Mouse (Mus musculus) heart, embryonic 14.5 days (tissue): ENCODE measurements around the gene Ptges. TPM values are rescaled to one million over a fixed set of nuclear protein-coding genes. Genes with fewer than 3 reads are reported as not detected.

Experiments used
- ATAC-seq: fragments of 200-750 bp; cut with Nextera tagmentation; 2 replicates; pipeline ENCODE4 v1.8.0; 2017; ENCODE audit warnings: low read depth, moderate TSS enrichment; ENCODE audit not compliant: insufficient number of reproducible peaks, insufficient read depth, low FRiP score
- H3K27ac ChIP-seq, 2 experiments: fragments of 200-500 bp in 1 of 2; fragments of 300-500 bp in 1 of 2; sonication (generic) in 1 of 2; replicated peaks in 1 of 2; 2 replicates each; pipeline ENCODE4 v1.5.1; 2012 to 2014; ENCODE audit warnings: low read depth in 2 of 2, low read length in 2 of 2, control low read depth in 1 of 2, mild to moderate bottlenecking in 1 of 2, mixed read lengths in 1 of 2; ENCODE audit not compliant: control insufficient read depth in 1 of 2, insufficient read depth in 1 of 2
- H3K27me3 ChIP-seq: fragments of 300-500 bp; sonication (generic); 2 replicates; pipeline ENCODE4 v1.6.1; 2014; ENCODE audit warnings: mild to moderate bottlenecking, low read length, control low read depth; ENCODE audit not compliant: control insufficient read depth, insufficient read depth
- H3K36me3 ChIP-seq: fragments of 300-500 bp; sonication (generic); 2 replicates; pipeline ENCODE4 v1.6.1; 2014; ENCODE audit warnings: mild to moderate bottlenecking, control low read depth, low read length, mixed read lengths; ENCODE audit not compliant: control insufficient read depth, insufficient read depth
- H3K4me1 ChIP-seq, 2 experiments: fragments of 200-500 bp in 1 of 2; fragments of 300-500 bp in 1 of 2; sonication (generic) in 1 of 2; 2 replicates each; pipeline ENCODE4 v1.6.1; 2012 to 2014; ENCODE audit warnings: low read length in 2 of 2, control low read depth in 1 of 2, mixed read lengths in 1 of 2; ENCODE audit not compliant: control insufficient read depth in 2 of 2, insufficient read depth in 2 of 2
- H3K4me2 ChIP-seq: fragments of 300-500 bp; sonication (generic); 2 replicates; pipeline ENCODE4 v1.6.1; 2014; ENCODE audit warnings: mild to moderate bottlenecking, low read length
- H3K4me3 ChIP-seq, 2 experiments: fragments of 200-500 bp in 1 of 2; fragments of 300-500 bp in 1 of 2; sonication (generic) in 1 of 2; 2 replicates each; pipeline ENCODE4 v1.5.1; 2012 to 2014; ENCODE audit warnings: low read length in 2 of 2, mild to moderate bottlenecking in 2 of 2, control low read depth in 1 of 2, low read depth in 1 of 2, moderate library complexity in 1 of 2; ENCODE audit not compliant: control insufficient read depth in 1 of 2, insufficient read depth in 1 of 2
- H3K9ac ChIP-seq: fragments of 300-500 bp; sonication (generic); 2 replicates; pipeline ENCODE4 v1.6.1; 2014; ENCODE audit warnings: mild to moderate bottlenecking, low read length
- H3K9me3 ChIP-seq: fragments of 300-500 bp; sonication (generic); 2 replicates; pipeline ENCODE4 v1.6.1; 2016; ENCODE audit warnings: low read length, control low read depth; ENCODE audit not compliant: control insufficient read depth
- WGBS: fragments of 180-500 bp; shearing (Covaris S2); extraction: QIAGEN DNeasy Blood & Tissue Kit; methylation state at CpG from one replicate; pipeline ENCODE4 v1.1.7; 2014; 5-methylcytosine and 5-hydroxymethylcytosine counted together
- polyA plus RNA-seq: library from polyadenylated mRNA; unstranded; fragments of >200 nt; fragmentation: Nextera tagmentation; extraction: Ambion mirVana; gene quantifications from 2 replicates; pipeline ENCODE4 v1.2.1, GENCODE M21; 2014

Gene Ptges
- polyA plus RNA-seq, 1 experiment from 2014 or later, result 3.9 TPM

- 90% methylated on average over 8 of the region's 8 CpGs for WGBS
- Histone ChIP-seq H3K27me3 (peaks cover 7% of the 10 kb centered on the region), H3K4me3 (no peak overlapping the region), H3K4me2 (no peak overlapping the region), H3K4me1 (peaks cover 20 to 32% of the 10 kb centered on the region in 2 experiments), H3K27ac (no peak overlapping the region), H3K9ac (no peak overlapping the region), H3K36me3 (no peaks in the 10 kb centered on the region), H3K9me3 (no peaks in the 10 kb centered on the region)
- ATAC-seq, result no peak
Measured at GRCm38 (mm10) chr2:30905906-30906305, 23.8 kb downstream of the Ptges start.

- Histone ChIP-seq H3K9me3 (no peaks in the 10 kb centered on the region), H3K36me3 (no peaks in the 10 kb centered on the region), H3K4me2 (no peak overlapping the region), H3K27me3 (peaks cover 7% of the 10 kb centered on the region), H3K27ac (no peak overlapping the region), H3K9ac (no peak overlapping the region), H3K4me1 (peaks cover 20 to 32% of the 10 kb centered on the region in 2 experiments), H3K4me3 (no peak overlapping the region)
- ATAC-seq, result no peak
- 36% methylated on average over 7 of the region's 7 CpGs for WGBS
Measured at GRCm38 (mm10) chr2:30904991-30905390, 24.7 kb downstream of the Ptges start.

DNA sequence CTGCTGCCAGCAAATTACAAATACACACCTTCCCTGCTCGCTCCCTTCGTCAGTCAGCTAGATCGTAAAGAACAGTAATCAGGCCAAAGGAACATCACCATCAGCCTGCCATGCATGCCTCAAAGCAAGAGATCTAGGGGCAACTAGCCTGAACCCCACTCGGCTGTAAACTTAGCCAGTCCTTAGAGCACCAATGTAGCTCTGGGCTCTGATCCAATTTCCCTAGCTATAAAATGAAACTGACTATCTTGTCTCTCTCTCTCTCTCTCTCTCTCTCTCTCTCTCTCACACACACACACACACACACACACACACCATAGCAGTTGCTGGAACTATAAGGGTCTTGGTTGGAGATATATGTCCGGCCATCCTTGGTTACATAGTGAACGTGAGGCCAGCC is 25.4 kb downstream of the Ptges start:
- H3K27me3 ChIP-seq, result peaks cover 7% of the 10 kb centered on the region
- no peak overlapping the region for H3K9ac ChIP-seq
- H3K4me2 ChIP-seq, result no peak overlapping the region
- peaks cover 20 to 32% of the 10 kb centered on the region in 2 experiments for H3K4me1 ChIP-seq
- no peaks in the 10 kb centered on the region for H3K9me3 ChIP-seq
- H3K36me3 ChIP-seq, result no peaks in the 10 kb centered on the region
- no peak overlapping the region for H3K4me3 ChIP-seq
- 71% methylated on average over 6 of the region's 6 CpGs for WGBS
- no peak overlapping the region for H3K27ac ChIP-seq
- ATAC-seq, result no peak

DNA sequence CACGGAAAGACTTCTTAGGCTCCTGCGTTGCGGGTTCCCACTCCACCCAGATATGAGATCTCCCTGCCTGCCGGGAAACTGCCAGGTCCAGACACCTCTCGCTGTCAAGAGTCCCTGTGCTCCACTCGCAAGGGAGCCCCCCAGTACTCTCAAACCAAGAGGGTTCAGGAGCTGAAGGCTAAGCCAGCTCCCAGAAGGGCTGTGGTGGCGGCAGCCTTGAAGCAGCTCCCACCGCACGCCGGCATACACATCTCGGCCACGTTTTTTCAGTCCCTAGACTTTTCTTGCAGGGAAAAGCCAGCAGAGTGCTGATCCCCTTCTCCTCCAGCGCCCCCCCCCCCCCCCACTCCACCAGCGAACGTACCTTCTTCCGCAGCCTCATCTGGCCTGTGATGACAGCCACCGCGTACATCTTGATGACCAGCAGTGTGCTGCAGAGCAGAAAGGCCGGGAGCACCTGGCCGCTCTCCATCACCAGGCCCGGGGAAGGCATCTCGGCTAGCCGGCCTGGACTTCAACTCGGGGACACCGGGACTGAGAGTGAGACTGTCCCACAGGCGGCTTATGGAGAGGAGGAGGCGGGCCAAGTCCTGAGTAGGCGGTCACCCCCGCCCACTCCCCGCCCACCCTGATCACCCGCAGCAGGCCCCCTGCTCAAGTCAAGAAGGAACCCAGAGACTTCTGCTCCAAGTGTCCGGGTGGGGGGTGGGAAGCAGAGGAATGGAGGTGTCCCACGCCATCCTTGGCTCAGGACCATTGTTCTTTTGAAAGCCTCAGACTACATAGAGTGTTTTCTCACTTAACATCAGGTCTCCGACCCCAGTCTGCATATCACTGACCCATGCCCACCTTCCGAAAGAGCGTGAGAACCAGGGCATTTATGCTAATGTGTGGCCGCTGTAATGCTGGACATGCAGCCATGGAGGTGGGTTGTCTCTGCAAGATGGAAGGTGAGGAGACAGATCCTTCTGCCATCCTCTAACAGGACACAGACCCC is 26.6 kb downstream of the Ptges start:
- ATAC-seq, result peak; percentile 40; the same call in 1 of the 2 replicates

DNA sequence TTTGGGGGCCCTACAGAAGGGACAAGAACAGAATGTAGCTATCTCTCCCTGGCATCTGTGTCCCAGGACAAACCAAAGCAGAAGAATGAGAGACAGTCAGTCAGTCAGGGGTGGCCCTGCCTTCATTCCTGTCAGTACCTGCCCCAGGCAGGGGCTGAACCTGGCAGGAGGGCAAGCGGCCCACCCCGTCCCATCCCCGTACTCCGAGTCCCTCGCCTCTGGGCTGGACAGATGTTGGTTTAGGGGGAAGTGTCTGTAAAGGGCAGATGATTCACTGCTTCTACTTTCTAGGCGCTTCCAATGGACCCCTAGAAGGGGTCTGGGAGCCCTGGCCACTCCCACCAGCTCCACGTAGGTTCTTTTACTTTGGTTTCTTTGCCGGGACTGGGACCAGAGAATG is 27.4 kb downstream of the Ptges start:
- H3K9me3 ChIP-seq, result no peaks in the 10 kb centered on the region
- peak overlapping the region; percentile 61 for H3K4me2 ChIP-seq
- peaks cover 20 to 38% of the 10 kb centered on the region in 2 experiments for H3K4me1 ChIP-seq
- H3K27me3 ChIP-seq, result peaks cover 7% of the 10 kb centered on the region
- no peaks in the 10 kb centered on the region for H3K36me3 ChIP-seq
- no peak for ATAC-seq
- 49% methylated on average over 8 of the region's 8 CpGs for WGBS
- H3K9ac ChIP-seq, result peak overlapping the region; percentile 60; the same call in 1 of the 2 replicates
- no peak overlapping the region for H3K27ac ChIP-seq
- peak overlapping the region in 1 of 2 experiments; percentile 34; a peak in 1 of 4 replicates for H3K4me3 ChIP-seq

More for the DNA sequence above, 26.6 kb downstream of the Ptges start:
- Histone ChIP-seq H3K9ac (peak overlapping the region; percentile 60), H3K36me3 (no peaks in the 10 kb centered on the region), H3K27me3 (peaks cover 7% of the 10 kb centered on the region), H3K4me1 (peaks cover 20 to 32% of the 10 kb centered on the region in 2 experiments), H3K9me3 (no peaks in the 10 kb centered on the region), H3K4me3 (peak overlapping the region; percentile 34 to 37), H3K27ac (no peak overlapping the region), H3K4me2 (peak overlapping the region; percentile 61)
- 12% methylated on average over 35 of the region's 37 CpGs for WGBS

DNA sequence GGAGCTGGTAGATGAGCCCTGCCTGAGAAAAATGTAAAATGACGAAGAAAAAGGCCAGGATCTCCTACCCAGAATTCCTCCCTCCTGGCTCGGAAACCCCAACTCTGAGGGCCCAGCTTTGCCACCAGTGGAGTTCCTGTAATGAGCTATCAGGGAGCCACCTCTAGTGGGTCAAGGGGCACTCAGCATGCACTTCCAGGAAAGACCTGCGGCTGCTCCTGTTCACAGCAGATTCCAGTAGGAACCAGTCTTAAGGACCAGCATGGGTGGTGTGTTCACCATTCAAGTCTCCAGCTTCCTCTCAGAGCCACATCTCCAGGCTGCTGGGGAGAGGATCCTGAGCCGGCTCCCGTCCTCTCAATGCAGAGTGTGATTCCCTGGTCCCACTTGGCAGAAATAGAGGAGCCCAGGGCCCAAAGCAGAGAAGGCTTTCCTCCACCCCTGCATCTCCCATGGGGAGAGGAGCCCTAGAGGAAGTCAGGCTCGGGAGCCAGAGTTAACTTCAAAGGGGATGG is 28.0 kb downstream of the Ptges start:
- H3K36me3 ChIP-seq, result no peaks in the 10 kb centered on the region
- no peak overlapping the region for H3K9ac ChIP-seq
- ATAC-seq, result no peak
- WGBS, result 63% methylated on average over 6 of the region's 6 CpGs
- no peak overlapping the region for H3K4me3 ChIP-seq
- peak overlapping the region; percentile 61; the same call in 1 of the 2 replicates for H3K4me2 ChIP-seq
- peaks cover 7% of the 10 kb centered on the region for H3K27me3 ChIP-seq
- no peaks in the 10 kb centered on the region for H3K9me3 ChIP-seq
- no peak overlapping the region for H3K27ac ChIP-seq
- peaks cover 18 to 39% of the 10 kb centered on the region in 2 experiments for H3K4me1 ChIP-seq

DNA sequence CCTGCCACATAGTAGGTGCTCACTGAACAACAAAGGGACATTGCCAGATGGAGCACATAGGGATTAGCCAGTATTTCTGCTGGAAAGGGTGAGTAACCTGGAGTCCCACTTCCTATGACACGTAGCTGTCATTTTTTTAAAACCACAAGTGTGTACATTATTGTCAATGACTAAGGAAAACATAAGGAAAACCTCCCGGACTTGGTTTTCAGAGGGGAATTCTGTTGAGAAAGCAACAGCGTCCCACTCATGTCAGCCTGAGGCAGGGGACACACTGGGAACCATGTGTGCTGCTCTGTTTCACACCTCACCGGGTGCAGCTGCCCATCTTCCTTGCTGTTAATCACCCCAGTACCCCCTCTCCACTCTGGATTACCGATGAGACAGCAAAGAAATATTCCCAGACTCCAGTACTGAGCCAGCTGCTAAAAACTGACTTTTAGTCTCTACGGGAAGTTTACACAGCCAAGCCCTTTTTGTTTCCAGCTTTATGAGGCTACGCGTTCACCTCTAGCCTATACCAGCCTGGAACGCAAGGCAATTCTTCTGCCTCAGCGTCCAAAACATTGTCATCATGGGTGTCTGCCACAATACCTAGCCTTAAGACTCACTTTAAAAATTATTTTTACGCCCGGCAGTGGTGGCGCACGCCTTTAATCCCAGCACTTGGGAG is 30.1 kb downstream of the Ptges start:
- Histone ChIP-seq H3K27ac (no peak overlapping the region), H3K27me3 (peaks cover 7% of the 10 kb centered on the region), H3K9me3 (no peaks in the 10 kb centered on the region), H3K9ac (no peak overlapping the region), H3K4me2 (no peak overlapping the region), H3K4me1 (peaks cover 10 to 27% of the 10 kb centered on the region in 2 experiments; a peak in 3 of 4 replicates), H3K36me3 (no peaks in the 10 kb centered on the region), H3K4me3 (no peak overlapping the region)
- 88% methylated on average over 14 of the region's 14 CpGs for WGBS
- ATAC-seq, result no peak
